Mouse (Mus musculus) adipocyte (in vitro differentiated cells): Measurements from ENCODE around the gene Wnt5a.

Source experiments
- DNase-seq: peaks from one replicate; pipeline ENCODE4 v3.0.0-alpha.2; 2016; ENCODE audit warnings: low spot score

Gene Wnt5a

GRCm38 (mm10) chr14:28509441-28510340 is 5.1 kb downstream of the Wnt5a start:
- no peak for DNase-seq

DNA sequence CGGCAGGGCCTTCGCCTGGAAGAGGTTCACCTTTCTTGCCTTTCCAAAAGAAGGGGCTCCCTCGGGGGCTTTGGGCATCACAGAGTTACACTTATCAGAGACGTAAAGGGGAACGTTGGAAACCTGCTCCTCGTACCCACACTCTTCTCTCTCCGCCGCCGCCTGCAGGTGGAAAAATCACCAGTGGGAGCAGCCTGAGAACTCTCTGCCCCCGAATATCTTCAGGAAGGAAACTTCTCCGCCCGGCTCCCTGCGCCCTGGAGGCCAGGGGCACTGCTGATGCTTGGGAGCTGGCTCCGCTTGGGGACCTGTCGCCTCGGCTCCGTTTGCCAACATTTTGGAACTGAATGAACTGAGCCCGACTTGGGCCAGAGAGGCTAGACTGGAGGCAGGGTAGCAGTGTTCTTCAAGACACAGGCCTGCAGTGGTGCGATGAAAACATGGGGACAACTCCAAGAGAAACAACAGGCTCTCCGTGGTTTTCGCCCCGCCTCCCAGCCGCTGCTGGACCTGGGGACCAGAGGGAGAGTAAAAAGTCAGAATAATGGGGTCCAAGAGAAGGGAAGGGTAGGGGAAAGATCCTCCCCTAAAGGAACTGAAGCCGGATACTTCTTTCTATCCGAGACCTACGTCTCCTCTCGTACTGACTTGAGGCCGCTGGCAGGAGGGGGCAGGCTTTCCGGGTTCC is 5.9 kb downstream of the Wnt5a start:
- DNase-seq, result no peak

DNA sequence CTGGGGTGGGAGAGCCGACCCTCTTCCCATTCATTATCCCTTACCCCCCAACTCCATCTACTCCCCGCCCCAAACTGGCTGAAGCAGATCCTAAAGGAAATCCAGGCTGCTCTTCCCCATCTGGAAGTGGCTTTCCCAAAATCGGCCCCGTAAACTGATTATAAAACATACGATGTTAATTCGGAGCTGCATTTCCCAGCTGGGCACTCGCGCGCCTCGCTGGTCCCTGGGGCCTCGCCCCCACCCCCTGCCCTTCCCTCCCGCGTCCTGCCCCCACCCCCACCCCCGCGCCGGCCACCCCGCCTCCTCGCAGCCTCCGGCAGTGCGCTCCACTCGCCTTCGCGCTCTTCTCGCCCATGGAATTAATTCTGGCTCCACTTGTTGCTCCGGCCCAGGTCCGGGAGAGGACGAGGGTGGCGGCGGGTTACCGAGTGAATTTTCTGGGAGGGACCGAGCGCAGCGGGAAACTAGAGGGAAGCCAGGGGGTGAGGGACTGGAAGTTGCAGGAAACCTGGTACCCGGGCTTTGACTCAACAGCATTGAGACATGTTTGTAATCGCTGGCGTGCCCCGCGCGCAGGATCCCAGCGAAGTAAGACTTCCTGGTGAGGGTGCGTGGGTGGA is 6.6 kb downstream of the Wnt5a start:
- no peak for DNase-seq

GRCm38 (mm10) chr14:28512805-28513590 is 8.4 kb downstream of the Wnt5a start:
- DNase-seq, result no peak

DNA sequence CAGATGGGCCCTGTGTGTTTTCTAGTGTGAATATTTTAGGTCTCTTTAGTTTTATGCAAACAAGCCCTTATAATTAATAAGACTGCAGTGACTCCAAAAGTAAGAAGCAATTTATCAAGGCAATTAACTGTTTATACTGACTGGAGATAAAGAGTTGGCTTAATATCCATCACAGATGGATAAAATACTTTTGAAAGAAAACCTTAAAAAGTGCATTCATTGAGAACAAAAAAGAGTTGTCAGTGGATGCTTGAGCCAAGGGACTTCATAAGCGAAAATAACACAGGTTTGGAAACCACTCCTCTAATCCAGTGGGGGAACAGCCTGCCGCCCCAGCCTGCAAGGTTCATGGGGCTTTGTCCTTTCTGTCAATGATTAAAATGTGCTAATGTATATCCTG is 9.6 kb downstream of the Wnt5a start:
- DNase-seq, result no peak

- DNase-seq, result no peak
Observed at GRCm38 (mm10) chr14:28515331-28515730, 10.8 kb downstream of the Wnt5a start.

DNA sequence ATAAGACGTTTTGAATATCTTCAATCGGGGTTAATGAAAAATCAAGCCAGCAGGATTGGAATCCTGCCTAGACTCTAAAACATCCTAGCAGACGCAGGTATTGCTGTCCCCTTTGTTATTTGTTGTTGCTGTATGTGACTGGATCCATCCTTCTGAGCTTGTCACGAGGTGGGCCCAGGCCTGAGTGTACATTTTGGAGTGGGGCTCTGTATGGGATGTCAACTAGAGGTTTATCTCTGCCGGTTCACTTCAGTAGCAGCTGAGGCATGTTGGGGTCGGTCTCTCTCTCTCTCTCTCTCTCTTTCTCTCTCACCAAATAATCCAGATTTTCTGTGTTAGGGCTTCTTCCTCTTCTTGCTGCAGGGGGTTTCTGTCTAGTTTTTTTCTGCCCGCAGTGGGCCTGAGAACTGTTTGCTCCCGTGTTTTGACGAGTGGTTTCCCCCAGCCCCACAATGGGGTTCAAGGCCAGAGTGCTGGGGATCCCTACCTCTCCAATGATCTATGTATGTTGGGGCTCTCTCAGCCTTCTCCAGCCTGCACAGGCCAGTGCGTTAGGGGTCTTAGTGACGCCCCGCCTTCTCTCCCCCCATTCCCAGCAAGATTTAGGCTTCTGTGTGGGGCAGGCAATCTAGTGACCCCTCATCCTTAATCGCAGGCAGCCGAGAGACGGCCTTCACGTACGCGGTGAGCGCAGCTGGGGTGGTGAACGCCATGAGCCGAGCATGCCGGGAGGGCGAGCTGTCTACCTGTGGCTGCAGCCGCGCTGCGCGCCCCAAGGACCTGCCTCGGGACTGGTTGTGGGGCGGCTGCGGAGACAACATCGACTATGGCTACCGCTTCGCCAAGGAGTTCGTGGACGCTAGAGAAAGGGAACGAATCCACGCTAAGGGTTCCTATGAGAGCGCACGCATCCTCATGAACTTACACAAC is 13.3 kb downstream of the Wnt5a start:
- no peak for DNase-seq

DNA sequence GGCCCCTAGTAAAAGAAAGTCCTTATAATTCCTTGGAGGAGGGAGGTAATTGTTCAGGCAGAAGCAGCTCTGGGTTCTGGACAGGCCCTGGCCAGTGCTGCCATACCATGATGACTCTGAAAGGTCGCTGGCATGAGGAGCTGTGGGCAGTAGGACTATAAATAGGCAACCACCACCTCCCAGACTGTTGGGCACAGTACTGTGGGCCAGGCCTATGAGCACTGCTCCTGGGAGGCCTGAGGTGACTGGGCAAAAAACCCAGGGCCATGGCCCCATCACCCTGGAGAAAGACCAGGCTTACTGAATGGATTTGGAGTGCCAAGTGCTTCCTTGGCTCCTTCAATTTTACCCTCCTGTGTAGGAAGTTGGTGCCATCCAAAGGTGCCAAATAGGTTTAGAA is 16.6 kb downstream of the Wnt5a start:
- no peak for DNase-seq

GRCm38 (mm10) chr14:28522611-28523010 is 18.1 kb downstream of the Wnt5a start:
- DNase-seq, result no peak

GRCm38 (mm10) chr14:28525566-28525965 is 21.0 kb downstream of the Wnt5a start:
- DNase-seq, result no peak

- no peak for DNase-seq
Observed at GRCm38 (mm10) chr14:28528151-28528685, 23.7 kb downstream of the Wnt5a start.

DNA sequence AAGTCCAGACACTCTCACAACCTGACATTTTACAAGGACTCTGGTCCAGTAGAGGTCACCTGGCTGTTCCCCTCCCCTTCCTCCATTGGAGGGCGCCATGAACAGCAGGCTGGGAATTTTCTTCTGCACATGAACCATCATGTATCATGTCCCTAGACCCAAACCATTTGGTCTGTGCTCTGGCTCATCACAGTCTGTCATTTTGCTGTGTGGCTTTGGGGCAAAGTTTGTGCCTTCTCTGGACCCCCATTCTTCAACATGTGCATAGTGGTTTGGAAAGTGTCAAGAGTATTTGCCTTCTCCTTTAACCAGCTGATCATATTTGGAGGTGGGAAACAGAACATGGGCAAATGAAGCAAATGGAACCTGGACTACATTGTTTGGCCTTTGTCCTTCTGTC is 27.0 kb downstream of the Wnt5a start:
- no peak for DNase-seq

GRCm38 (mm10) chr14:28532943-28533342 is 28.4 kb downstream of the Wnt5a start:
- DNase-seq, result no peak

DNA sequence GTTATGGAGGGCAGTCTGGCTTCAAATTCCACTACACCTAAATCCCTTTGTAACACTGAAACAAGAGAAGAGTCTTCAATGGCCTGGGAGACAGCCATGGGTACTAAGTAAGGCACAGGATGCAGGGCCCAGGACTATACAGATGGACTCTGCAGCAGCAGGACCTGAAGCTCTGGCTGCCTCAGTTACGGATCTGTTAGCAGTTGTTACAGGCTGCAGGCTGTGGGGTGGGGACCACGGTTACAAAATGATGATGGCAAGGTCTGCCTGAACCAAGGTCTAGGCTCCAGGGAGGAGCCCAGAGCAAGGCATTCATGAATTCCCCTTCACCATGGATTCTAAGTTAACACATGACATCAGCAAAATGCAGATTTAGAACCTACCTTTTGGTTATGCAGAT is 29.3 kb downstream of the Wnt5a start:
- no peak for DNase-seq

DNA sequence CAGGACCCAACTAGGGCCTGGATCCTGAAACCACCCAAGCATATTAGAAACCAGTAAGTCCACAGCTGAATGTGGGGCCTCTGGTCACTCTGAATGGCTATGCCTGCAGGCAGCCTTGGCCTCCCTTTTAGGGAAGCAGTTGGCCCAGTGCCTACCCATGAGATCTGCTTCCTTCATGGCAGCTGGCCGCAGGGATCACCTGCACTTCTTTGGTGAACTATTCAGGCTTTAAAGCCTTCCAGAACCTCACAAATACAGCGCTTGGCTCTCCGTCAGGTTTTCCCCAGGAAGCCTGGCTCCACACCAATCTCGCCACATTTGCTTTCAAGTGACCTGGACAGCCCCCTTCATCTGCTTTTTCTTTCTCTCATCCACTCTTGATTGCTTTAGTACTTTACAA is 31.3 kb downstream of the Wnt5a start:
- DNase-seq, result no peak

DNA sequence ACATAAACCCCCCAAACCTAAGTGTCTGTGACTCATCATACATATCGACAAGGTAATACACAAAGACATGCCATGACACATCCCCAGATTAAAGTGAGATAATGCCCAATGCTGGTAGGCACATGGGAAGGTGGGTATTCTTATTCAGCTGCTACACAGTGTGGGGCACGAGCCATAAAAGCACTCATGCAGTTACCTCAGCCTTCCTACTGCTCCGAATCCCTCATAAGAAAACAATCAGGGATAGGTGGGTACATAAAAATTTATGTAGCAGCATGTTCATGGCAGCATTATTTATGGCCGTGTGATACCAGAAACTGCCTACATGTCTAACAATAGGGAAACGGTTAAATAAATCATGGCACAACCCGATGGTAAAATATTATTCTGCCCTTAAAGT is 35.0 kb downstream of the Wnt5a start:
- DNase-seq, result no peak

GRCm38 (mm10) chr14:28542117-28542741 is 37.7 kb downstream of the Wnt5a start:
- no peak for DNase-seq

DNA sequence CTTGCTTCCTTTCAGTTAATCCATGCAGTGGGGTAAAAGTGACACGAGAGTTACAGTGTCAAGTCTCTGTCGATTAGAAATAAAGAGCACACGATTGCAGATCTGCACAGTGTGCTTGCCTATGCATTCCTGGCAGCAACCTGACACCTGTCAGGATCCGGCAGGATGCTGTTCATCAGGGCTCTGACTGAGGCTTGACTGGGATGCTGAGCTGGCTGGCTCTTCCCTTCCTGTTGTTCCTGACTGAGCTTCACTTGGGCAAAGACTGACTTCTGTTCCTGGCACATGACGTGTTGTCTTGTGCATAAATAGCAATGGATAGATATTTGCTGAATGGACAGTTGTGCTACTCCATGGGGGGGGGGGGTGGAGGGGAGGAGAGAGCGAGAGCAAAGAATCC is 57.3 kb downstream of the Wnt5a start:
- no peak for DNase-seq
